Mouse (Mus musculus): Measurements from ENCODE around the gene Chrnb4. TPM values are rescaled to one million over a fixed set of nuclear protein-coding genes. Genes with fewer than 3 reads are reported as not detected.

Chrnb4 gene
- total RNA-seq, 2 experiments from 2014 or later, result 4.8 to 9.5 TPM

GRCm38 (mm10) chr9:55023326-55023725, 25.3 kb downstream of the Chrnb4 start:
- DNase-seq, result no peak

- DNase-seq, result peak; percentile 25
Measured at GRCm38 (mm10) chr9:55016926-55017325, 31.7 kb downstream of the Chrnb4 start.

GRCm38 (mm10) chr9:55010588-55011350, 37.8 kb downstream of the Chrnb4 start:
- peak; percentile 36 for DNase-seq

- no peak for DNase-seq
Measured at GRCm38 (mm10) chr9:55009692-55010091, 38.9 kb downstream of the Chrnb4 start.

- no peak for DNase-seq
Measured at GRCm38 (mm10) chr9:55003609-55004008, 45.0 kb downstream of the Chrnb4 start.

GRCm38 (mm10) chr9:54995645-54996044, 52.9 kb downstream of the Chrnb4 start:
- no peak for DNase-seq

GRCm38 (mm10) chr9:54994381-54994780, 54.2 kb downstream of the Chrnb4 start:
- DNase-seq, result no peak

GRCm38 (mm10) chr9:54990362-54990761, 58.2 kb downstream of the Chrnb4 start:
- DNase-seq, result no peak

- DNase-seq, result no peak
Measured at GRCm38 (mm10) chr9:54982401-54982800, 66.2 kb downstream of the Chrnb4 start.

- DNase-seq, result peak; percentile 55
Measured at GRCm38 (mm10) chr9:54981291-54982191, 67.0 kb downstream of the Chrnb4 start.

- DNase-seq, result no peak
Measured at GRCm38 (mm10) chr9:54980674-54981073, 67.9 kb downstream of the Chrnb4 start, which contains the start of gene Chrna5. Gene Chrna5 (plus strand): TSS chr9:54980880.

Other genes starting within 250 kb of the Chrnb4 start
- 10 to 100 TPM; 49.1 to 52.0 TPM for gene Ireb2, start 185.0 kb downstream of the Chrnb4 start, total RNA-seq (2021)
- 10 to 100 TPM in 1 of 2 experiments, 1 to 10 TPM in 1; 7.6 to 10.8 TPM for gene Hykk, start 131.5 kb downstream of the Chrnb4 start, total RNA-seq (2021)
- 100 to 1,000 TPM; 192 to 197 TPM for gene Psma4, start 98.0 kb downstream of the Chrnb4 start, total RNA-seq (2021)
- not detected for gene AY074887, start 97.8 kb downstream of the Chrnb4 start, total RNA-seq (2021)
- gene Chrna5, start 67.9 kb downstream of the Chrnb4 start, total RNA-seq (2021), result 1 to 10 TPM in 1 of 2 experiments, under 1 TPM in 1; 0.99 to 2.5 TPM
- 10 to 100 TPM in 1 of 2 experiments, 1 to 10 TPM in 1; 9.4 to 14.5 TPM for gene Chrna3, start 22.2 kb downstream of the Chrnb4 start, total RNA-seq (2021)
- 10 to 100 TPM; 39.2 to 39.6 TPM for gene Ube2q2, start 100.1 kb upstream of the Chrnb4 start, total RNA-seq (2021)
- 10 to 100 TPM; 29.6 to 32.2 TPM for gene Fbxo22, start 160.1 kb upstream of the Chrnb4 start, total RNA-seq (2021)